Mouse (Mus musculus) adrenal gland, adult (tissue): ENCODE measurements at regions not wholly inside any gene's neighbourhood (a gene's known extent, or its start where the extent isn't known, plus 50 kb on each side); places are given as distances from the start of the nearest gene placed in this dataset.
"Not testable (repeated sequence)": the region's sequence is repeated elsewhere in the genome, so short reads cannot be mapped to it uniquely, and the experiment has no call there.

Experiments used
- DNase-seq, 2 experiments: peaks; one replicate each; pipeline ENCODE4 v3.0.0; 2022 to 2023; ENCODE audit warnings: low spot score in 1 of 2; ENCODE audit not compliant: inconsistent age in 2 of 2

DNA sequence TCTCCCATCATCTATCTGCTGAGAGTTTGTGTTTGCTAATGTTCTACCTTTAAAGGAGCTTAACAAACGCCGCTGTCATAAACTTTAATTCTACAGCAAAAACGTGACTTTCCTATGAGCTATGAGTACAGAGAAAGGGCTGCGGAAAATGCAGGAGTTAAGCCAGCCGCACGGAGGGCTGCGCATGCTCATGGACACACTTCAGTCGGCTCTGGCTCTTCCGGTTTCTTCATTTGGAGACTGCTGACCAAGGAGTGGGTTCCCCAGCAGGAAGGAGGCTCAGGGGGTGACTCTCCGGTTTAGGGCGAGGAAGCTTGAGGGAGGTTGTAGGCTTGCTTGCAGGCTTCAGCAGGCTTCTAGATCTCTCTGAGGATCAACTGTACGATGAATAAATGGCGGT lies 59.3 kb downstream of the Sox2 start:
- no peak for DNase-seq

DNA sequence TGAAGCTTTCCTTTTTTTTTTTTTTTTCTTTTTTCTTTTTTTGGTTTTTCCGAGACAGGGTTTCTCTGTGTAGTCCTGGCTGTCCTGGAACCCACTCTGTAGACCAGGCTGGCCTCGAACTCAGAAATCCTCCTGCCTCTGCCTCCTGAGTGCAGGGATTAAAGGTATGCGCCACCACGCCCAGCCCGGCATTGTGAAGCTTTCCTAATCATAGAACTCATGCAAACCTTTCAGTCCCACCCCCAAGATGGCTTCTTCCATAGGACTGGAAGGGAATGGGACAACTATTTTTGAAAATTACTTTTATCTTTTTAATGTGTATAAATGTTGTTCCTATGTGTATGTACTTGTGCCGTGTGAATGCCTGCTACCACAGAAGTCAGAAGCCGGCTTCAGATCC lies 61.9 kb downstream of the Sox2 start:
- DNase-seq = not testable (repeated sequence)

DNA sequence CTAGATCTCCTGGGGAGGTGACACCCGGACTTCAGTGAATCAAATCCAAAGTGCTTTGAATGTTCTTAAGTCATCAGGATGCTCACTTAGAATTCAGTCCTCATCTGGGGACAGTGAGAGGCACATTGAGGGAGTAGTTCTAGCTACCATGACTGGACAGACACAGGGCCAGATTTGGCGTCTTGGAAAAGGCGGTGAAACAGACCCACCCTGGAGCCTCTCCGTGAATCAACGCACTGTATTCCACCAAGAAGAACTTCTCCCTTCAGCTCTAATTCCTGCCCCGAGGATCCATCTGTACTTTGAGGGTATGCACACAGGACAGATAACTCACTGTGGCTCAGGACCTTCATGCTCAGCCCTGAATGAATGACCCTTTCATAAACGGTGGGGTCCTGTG lies 72.3 kb downstream of the Sox2 start:
- no peak for DNase-seq

DNA sequence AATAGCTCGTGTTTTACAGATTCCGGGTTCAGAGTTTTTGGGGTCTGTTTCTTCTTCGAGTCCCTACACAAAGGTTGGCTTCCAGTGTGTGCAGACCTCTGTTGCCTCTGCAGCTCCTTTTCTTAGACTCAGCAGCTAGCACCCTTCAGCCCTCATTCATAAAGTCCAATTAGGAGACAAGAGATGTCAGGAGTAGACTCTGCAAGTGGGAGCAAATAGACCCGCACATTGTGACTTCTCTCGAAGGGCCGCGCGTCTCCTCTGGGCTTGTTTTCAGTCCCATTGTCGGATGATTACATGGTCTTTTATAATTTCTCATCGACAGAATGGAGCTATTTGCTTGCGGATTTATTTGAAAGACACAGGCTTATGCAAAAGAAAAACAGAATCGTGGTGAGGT lies 76.8 kb downstream of the Sox2 start:
- no peak for DNase-seq

DNA sequence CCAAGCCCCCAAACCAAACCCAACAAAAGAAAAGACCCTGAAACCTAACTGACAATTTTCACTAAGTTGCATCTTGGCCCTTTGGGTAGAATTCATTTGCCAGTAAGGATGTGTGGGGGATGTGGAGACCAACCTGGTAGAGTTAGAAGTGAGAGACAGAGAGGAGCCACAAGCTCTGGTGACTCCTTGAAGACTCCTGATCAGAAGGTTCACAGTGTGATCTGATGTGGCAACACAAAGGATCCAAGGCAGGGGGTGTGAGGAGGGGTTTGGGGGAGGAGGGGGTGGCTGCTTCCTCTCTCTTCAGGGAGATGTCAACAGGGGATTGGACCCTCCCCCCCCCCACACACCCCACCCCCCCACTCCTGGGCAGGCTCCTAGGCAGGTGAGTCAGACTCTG lies 78.1 kb downstream of the Sox2 start:
- no peak for DNase-seq

DNA sequence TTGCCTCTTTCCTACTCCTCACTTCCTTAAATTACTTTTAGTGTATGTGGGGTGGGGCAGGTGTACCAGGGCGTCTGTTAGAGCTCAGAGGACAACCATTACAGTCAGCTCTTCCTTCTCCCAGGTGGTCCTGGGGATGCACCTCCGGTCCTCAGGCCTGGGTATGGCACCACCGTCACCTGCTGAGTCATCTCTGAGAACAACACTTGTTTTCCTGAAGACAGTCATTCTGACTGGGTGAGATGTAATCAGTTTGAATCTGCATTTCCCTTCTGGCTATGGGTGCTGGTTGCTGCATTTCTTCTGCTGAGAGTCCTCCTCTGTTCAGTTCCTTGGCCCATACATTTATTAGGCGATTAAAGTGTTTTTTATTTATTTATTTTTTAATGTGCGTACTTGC lies 84.8 kb downstream of the Sox2 start:
- DNase-seq = no peak

DNA sequence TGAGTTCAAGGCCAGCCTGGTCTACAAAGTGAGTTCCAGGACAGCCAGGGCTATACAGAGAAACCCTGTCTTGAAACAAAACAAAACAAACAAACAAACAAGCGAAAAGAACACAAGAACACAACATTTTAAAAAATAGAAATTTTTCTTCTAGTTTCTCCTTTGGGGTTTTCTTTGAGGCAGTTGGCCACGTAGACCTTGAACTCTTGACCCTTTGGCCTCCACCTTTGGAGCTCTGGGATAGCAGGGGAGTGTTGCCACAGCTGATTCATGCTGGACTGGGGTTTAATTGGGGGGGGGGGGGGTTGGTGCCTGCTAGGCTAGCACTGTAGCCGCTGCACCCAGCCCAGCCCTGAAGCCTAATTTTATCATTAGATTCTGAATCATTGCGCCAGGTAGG lies 87.8 kb downstream of the Sox2 start:
- DNase-seq = no peak

DNA sequence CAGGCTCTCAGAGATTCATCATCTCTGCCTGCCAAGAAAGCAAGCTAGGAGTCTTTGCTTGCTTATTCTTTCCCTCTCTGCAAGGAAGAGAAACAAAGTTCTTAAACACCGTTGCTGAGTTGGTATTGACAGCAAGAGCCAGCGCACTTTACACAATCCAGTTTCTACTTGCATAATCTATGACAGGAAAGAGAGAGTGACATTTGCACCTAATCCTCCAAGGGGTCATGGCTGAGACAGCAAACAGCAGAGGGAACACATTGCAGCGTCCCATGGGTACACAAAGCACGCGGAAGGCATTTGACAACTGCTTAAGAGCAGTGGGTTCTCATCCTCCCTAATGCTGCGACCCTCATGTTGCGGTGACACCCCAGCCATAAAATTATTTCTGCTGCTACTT lies 88.7 kb downstream of the Sox2 start:
- DNase-seq = peak in 1 of 2 experiments; percentile 39

DNA sequence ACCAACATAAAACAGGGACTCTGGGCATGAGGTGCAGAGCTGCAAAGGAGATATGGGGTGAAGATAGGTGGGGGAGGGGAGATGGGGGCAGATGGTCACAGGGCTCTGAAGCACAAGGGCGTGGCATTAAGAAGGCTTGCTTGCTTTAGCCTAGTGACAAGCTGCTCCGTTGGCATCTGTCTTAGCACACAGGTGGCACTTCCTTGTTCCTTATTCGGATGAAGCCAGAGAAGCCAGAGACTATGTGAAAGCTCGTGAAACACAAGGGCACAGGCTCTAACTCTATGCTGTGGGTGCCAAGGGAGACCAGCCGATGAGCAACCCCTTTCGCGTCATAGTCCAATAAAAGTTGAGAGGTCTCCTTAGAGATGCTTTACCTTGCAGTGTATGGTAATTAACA lies 89.5 kb downstream of the Sox2 start:
- DNase-seq = no peak

DNA sequence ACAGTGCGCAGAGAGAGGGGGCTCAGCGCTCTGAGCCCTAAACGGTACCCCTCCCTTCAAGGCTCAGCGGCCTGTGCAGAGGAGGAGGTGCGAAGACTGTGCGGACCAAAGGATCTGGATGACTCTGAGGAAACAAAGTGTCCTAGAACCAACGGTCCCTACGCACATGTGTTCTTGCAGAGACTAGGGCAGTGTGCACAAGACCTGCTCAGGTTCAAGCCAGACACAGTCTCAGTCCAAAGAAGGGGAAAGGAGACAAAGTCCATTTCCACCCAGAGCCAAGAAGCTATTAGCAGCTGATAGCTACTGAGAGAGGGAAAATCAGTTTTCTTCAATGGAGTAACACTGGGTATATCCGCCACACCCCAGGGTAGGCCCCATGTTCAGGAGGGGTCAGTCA lies 89.9 kb downstream of the Sox2 start:
- DNase-seq = no peak

DNA sequence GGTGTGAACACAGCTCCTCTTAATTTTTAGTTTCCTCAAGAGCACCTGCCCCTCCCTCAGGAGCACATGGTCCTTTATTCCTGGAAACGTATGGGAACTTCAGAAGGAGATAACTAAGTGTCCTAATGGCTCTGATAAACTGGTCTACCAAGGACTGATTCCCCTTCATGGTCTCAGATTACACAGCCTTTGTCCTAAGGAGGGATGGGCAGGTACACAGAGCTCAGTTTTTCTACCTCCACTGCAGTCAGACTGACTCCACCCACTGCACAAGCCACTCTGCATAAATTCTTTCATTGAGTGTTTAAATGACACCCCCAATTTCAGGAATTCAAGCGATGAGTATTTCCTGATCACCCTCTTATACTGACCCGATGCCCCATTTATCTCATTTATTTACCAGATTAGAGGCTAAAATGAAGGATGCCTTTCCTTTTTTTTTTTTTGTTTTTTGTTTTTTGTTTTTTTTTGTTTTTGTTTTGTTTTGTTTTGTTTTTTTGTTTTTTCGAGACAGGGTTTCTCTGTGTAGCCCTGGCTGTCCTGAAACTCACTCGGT lies 95.1 kb downstream of the Sox2 start:
- no peak for DNase-seq

DNA sequence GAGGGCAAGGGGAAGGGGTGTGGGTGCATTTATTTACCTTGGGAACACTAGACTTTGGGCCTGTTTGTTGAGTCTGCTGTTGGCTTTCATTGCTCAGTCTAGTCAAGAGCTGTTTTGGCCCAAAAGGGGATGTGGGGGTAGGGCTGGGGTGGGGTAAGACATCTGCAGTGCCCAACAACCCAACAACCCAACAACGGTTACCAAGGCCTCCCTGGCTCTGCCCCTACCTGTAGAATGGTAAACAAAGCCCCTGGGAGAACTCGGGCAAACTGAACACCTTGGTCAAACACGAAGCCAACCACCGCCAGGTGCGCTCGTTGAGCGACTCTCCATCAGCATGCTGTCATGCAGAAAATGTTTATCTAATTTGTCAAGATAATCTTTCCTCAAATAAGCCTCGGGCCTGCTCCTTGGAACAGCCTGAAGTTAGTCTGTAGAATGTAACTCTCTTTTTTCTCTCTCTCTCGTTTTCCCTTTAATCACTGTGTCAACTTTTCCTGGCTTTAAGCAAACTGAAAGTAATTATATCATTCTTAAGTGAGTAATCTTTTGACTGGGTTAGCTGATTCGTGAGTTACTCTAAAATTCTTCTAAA lies 97.4 kb downstream of the Sox2 start:
- DNase-seq = no peak

DNA sequence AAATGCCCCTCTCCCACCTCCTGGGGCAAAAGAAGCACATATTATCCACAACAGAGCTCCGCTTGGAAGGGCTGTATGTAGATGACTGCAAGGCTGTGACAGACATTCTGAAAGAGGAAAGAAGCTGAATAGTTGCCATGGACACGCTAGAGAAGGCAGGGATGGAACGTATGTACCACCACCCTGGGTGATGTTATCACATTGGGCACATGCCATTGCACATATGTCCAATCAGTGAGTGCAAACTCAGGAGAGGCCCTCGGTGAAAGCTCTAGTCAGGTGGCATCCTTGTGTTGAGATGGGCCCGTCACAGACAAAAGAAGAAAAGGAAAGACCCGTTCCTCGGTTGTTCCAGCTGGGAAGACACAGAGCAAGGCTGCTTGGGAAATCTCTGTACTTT lies 99.8 kb downstream of the Sox2 start:
- no peak for DNase-seq

DNA sequence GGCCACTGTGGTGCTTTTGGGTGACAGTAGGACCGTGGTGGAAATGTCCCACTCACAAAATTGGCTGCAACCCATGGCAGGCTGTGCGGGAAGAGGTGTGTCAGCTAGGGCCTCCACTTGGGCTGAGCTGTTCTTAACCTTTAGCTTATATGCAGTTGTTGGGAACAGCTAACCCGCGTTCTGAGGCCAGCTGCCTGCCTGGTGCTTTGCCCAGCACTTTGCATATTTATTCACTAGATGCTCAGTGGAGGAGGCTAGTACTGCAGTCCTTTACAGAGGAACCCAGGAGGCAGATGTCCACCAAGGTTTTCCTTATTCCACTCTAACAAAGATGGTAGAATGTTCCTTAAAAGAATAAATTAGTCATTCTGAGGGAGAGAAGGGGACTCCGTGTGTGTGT lies 101.3 kb downstream of the Sox2 start:
- no peak for DNase-seq

DNA sequence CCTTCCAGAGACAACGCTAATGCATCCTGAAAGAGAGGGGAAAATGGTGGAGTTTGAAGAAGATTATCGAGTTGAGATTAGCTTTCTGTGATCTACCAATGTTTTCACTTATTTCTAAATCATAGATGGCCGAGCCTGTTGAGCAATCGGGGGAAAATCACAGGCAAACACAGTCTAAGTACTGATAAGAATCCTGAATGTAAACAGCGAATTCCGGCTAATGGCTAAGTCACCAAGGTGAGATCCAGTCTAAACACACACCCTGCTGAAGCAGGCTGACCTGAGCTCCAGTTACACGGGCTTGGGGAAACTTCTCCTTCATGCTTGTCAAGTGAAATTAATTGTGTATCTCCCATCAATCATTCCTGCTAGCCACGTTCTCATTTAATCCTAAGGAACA lies 103.4 kb downstream of the Sox2 start:
- no peak for DNase-seq

DNA sequence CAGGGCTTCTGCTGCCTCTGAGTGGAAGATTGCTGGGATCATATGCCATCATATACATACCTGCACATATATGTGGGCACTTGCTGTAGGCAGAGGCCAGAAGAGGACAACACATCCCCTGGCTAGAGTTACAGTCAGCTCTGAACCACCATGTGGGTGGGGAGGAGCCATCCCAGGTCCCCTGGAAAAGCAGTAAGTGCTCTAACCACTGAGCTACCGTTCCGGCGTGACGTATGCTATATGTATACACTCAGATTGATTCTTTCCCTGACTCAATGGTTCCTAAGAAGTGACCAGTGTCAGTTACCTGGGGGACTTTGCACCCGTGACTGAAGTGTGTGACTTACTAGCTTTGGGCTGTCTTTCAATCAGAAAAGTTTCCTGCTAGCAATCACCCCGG lies 104.6 kb downstream of the Sox2 start:
- DNase-seq = no peak

DNA sequence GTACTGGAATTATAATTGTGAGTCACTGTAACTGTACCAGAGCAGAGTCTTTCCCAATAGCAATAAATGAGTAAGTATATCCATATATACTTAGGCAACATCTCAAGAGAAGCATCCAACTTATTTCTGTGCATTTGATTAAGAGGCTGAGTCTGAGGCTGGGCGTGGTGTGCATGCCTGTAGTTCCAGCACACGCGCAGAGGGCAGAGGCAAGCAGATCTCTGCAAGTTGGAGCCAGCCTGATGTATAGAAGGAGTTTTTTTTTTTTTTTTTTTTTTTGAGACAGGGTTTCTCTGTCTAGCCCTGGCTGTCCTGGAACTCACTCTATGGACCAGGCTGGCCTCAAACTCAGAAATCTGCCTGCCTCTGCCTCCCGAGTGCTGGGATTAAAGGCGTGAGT lies 105.1 kb downstream of the Sox2 start:
- not testable (repeated sequence) for DNase-seq

DNA sequence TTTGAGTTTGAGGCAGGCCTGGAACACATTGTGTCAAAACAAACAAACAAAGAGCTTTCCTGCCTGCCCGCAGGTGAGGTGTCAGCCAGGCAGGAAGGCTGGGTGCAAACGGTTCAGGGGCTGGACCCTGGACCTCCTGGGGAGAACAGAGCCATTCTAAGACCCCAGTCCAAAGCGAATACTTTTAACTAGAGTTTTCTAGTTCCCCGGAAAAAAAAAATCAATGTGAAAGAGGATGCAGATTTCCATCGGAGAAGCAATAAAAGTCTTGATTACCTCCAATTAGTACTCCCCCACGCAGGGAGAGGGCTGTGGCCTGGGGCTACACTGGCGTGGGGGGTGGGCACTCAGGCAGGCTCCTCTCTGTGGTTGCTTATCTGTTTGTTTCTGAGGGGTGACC lies 106.4 kb downstream of the Sox2 start:
- DNase-seq = no peak

DNA sequence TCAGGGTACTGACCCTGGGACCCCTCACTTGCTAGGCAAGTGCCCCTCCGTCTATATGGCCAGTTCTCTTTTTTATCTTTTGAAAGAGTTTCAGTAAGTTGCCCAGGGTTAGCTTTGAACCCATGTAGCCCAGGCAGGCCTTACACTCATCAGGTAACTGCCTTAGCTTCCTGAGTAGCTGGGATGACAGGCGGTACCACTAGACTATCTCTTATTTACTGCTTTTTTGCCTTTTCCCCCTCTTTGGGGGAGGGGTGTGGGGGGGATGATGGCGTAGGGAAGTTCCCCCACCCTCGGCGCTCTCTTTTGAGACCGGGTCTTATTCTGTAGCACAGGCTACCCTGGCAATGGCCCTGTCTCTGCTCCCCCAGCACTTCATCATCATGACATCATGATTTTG lies 106.9 kb downstream of the Sox2 start:
- no peak for DNase-seq

DNA sequence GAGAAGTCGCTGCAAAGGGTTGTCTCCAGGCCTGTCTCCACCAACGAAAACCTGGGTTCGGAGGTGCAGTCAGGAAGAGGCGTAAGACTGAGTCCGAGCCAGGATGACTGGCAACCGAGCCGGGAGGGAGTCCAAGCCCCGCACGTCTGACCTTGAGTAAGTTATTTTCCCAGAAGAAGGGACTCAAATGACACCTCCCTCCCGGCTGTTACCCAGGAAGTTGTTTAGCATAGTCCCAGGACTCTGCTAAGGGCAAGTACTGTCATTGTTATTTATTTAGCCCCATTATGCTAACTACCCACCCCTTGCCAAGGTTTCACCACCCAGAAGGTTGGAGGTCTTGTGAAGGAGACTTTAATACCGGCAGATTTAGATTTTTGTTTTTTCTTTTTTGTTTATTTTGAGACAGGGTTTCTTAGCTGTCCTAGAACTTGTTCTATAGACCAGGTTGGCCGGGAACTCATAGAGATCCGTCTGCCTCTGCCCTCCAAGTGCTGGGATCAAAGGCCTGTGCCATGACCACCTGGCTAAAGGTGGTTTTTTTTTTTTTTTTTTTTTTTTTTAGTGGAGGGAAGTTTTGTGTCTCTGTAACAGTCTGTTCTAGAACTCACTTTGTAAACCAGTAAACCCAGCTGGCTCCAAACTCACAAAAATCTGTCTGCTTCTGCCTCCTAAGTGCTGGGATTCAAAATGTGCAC lies 107.8 kb downstream of the Sox2 start:
- peak; percentile 32 to 79 for DNase-seq

DNA sequence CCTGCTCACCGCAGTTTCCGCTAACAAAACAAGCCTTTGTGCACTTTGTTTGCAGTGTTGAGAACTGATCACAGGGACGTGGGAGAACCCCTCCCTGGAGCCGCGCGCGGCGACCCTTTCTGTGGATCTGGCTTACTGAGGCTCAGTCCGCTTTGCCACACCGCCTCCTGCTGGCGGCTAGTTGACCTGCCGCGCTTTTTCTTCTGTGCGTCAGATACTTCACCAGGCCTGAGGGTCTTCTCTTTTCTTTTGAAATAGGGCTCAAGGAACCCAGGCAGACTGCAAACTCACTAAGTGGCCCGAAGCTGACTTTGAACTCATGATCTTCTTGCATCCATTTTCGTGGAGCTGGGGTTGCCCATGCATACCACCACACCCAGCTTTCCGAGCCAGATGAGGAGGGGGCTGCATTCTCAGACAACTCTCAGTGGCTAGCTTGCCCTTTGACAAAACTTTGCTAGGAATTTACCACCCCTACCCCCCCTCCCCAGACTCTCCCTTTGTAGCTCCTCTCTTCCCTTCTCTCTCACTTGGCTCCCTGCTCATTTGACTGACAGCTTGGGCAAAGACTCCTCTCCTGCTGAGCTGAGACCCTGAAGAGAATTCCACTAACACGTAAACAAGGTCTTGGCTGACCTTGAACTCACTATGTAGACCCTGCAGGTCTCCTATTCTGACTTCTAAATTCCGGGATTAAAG lies 109.9 kb downstream of the Sox2 start:
- DNase-seq = no peak

DNA sequence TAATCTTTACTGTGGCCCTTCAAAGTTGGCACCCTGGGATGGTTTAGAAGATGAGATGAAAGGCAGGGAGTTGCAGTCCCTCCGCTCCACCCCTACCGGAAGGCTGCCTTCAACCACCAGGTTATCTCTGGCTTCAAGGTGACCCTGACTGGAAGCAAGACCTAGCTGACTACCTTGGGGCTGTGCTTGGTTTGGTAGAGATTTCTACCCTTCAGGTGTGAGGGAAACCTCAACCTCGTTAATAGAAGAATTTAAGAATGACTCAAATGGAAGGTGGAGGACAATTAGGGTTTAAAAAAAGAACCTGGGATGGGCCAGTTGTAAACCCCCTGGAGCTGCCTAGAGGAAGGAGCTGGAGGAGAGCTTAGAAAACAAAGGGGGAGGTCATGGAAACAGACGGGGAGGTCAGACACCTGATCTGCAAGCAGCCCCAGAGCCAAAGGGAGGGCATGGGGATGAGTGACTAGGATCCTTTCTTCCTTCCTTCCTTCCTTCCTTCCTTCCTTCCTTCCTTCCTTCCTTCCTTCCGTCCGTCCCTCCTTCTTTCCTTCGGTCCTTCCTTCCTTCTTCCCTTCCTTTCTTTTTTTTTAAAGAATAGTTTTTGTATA lies 111.1 kb downstream of the Sox2 start:
- no peak for DNase-seq
